Mouse (Mus musculus): Measurements from ENCODE around the gene Cma1. TPM values are rescaled to one million over a fixed set of nuclear protein-coding genes. Genes with fewer than 3 reads are reported as not detected.

Cma1 gene
- total RNA-seq, 2 experiments from 2014 or later = 0.69 TPM; not detected in 1

- TF ChIP-seq CTCF (conservative IDR thresholded peaks at IDR 0.05) = peak; percentile 95
- no peak overlapping the region for H3K4me3 ChIP-seq
- DNase-seq (ENCODE audit: low spot score in 2 of 2) = peak; percentile 74 to 77
- no peak overlapping the region for H3K27ac ChIP-seq
Measured at GRCm38 (mm10) chr14:55918240-55919082, 26.0 kb downstream of the Cma1 start.

- no peak for TF ChIP-seq CTCF (conservative IDR thresholded peaks at IDR 0.05)
- no peak for DNase-seq (ENCODE audit: low spot score in 2 of 2)
- H3K4me3 ChIP-seq = no peak overlapping the region
- H3K27ac ChIP-seq = no peak overlapping the region
Measured at GRCm38 (mm10) chr14:55913406-55913805, 31.1 kb downstream of the Cma1 start.

DNA sequence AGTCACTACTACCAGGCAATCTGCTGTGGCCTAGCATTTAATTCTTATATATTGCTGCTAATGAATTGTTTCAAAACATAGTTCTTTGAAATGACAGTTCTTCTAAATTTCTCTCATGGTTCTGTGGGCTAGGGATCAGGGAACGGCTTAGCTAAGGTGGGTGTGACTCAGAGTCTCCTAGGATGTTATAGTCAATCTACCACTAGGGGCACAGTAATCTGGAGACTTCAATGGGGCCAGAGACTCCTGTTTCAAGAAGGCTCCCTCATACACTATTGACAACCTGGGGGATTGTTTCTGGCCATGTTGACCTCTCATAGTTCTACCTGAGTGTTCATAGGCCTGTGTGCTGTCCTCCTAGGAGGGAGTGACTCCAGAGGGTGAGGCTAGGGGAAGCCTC, 39.0 kb downstream of the Cma1 start:
- DNase-seq (ENCODE audit: low spot score in 2 of 2) = no peak
- peak; percentile 74 for TF ChIP-seq CTCF (conservative IDR thresholded peaks at IDR 0.05)
- Histone ChIP-seq H3K27ac (no peak overlapping the region), H3K4me3 (no peak overlapping the region)

- no peak for DNase-seq (ENCODE audit: low spot score in 2 of 2)
Measured at GRCm38 (mm10) chr14:55900414-55900755, 44.1 kb downstream of the Cma1 start.

GRCm38 (mm10) chr14:55899701-55900413, 44.6 kb downstream of the Cma1 start, which contains the start of gene Sdr39u1:
Sdr39u1 (minus strand) TSS chr14:55900293.
- TF ChIP-seq CTCF (conservative IDR thresholded peaks at IDR 0.05) = no peak
- H3K4me3 ChIP-seq = peak within 1 kb of the TSS; percentile 67
- peak; percentile 79 to 81 for DNase-seq (ENCODE audit: low spot score in 2 of 2)

More at GRCm38 (mm10) chr14:55900414-55900755, 44.1 kb downstream of the Cma1 start:
- no peak for TF ChIP-seq CTCF (conservative IDR thresholded peaks at IDR 0.05)
- H3K4me3 ChIP-seq = peak overlapping the region; percentile 67
- peak overlapping the region; percentile 94 for H3K27ac ChIP-seq

GRCm38 (mm10) chr14:55898947-55899346, 45.5 kb downstream of the Cma1 start:
- TF ChIP-seq CTCF (conservative IDR thresholded peaks at IDR 0.05) = no peak
- Histone ChIP-seq H3K27ac (no peak overlapping the region), H3K4me3 (no peak overlapping the region)
- DNase-seq (ENCODE audit: low spot score in 2 of 2) = no peak

More at GRCm38 (mm10) chr14:55899701-55900413, 44.6 kb downstream of the Cma1 start, which contains the start of gene Sdr39u1:
- peak within 1 kb of the TSS; percentile 94 for H3K27ac ChIP-seq

GRCm38 (mm10) chr14:55897671-55898070, 46.8 kb downstream of the Cma1 start:
- TF ChIP-seq CTCF (conservative IDR thresholded peaks at IDR 0.05) = no peak
- H3K4me3 ChIP-seq = no peak overlapping the region

More at GRCm38 (mm10) chr14:55897671-55898070, 46.8 kb downstream of the Cma1 start:
- DNase-seq (ENCODE audit: low spot score in 2 of 2) = no peak
- H3K27ac ChIP-seq = no peak overlapping the region

Other genes with a start within 250 kb of the Cma1 start
- gene Tgm1, start 230.7 kb downstream of the Cma1 start, total RNA-seq (2021) = not detected
- 10 to 100 TPM; 44.9 to 49.5 TPM for gene Rabggta, start 222.4 kb downstream of the Cma1 start, total RNA-seq (2021)
- gene Dhrs1, start 199.0 kb downstream of the Cma1 start, total RNA-seq (2021) = 10 to 100 TPM; 82.4 to 91.1 TPM
- 10 to 100 TPM; 11.8 to 13.1 TPM for gene Nop9, start 199.0 kb downstream of the Cma1 start, total RNA-seq (2021)
- 1 to 10 TPM; 1.4 to 1.6 TPM for gene Cideb, start 186.2 kb downstream of the Cma1 start, total RNA-seq (2021)
- under 1 TPM in 1 of 2 experiments, not detected in 1; 0.22 TPM for gene Ltb4r2, start 183.2 kb downstream of the Cma1 start, total RNA-seq (2021)
- gene Ltb4r1, start 178.7 kb downstream of the Cma1 start, total RNA-seq (2021) = not detected
- 1 to 10 TPM; 4.4 to 5.6 TPM for gene Adcy4, start 160.6 kb downstream of the Cma1 start, total RNA-seq (2021)
- 1 to 10 TPM; 1.2 to 2.9 TPM for gene Ripk3, start 155.8 kb downstream of the Cma1 start, total RNA-seq (2021)
- gene Nfatc4, start 121.5 kb downstream of the Cma1 start, total RNA-seq (2021) = 1 to 10 TPM; 2.6 TPM
- gene Nynrin, start 90.7 kb downstream of the Cma1 start, total RNA-seq (2021) = 1 to 10 TPM; 7.9 to 8.9 TPM
- gene Cbln3, start 60.3 kb downstream of the Cma1 start, total RNA-seq (2021) = under 1 TPM; 0.32 to 0.54 TPM
- 10 to 100 TPM; 13.2 to 14.7 TPM for gene Khnyn, start 59.7 kb downstream of the Cma1 start, total RNA-seq (2021)
- gene Sdr39u1, start 44.4 kb downstream of the Cma1 start, total RNA-seq (2021) = 10 to 100 TPM; 63.5 to 78.7 TPM
- gene Cma2, start 6.3 kb upstream of the Cma1 start, total RNA-seq (2021) = not detected
- gene Mcpt1, start 73.3 kb upstream of the Cma1 start, total RNA-seq (2021) = not detected
- not detected for gene Mcpt9, start 85.8 kb upstream of the Cma1 start, total RNA-seq (2021)
- gene Mcpt2, start 97.4 kb upstream of the Cma1 start, total RNA-seq (2021) = not detected
- gene Mcpt4, start 117.6 kb upstream of the Cma1 start, total RNA-seq (2021) = under 1 TPM; 0.54 to 1.00 TPM
- not detected for gene Mcpt8, start 140.6 kb upstream of the Cma1 start, total RNA-seq (2021)
- not detected for gene Ctsg, start 157.9 kb upstream of the Cma1 start, total RNA-seq (2021)
- gene Gzme, start 175.9 kb upstream of the Cma1 start, total RNA-seq (2021) = not detected
- gene Gzmd, start 187.9 kb upstream of the Cma1 start, total RNA-seq (2021) = not detected
- gene Gzmg, start 214.9 kb upstream of the Cma1 start, total RNA-seq (2021) = not detected
- not detected for gene Gzmn, start 229.9 kb upstream of the Cma1 start, total RNA-seq (2021)